Mouse (Mus musculus) myocyte (in vitro differentiated cells): ENCODE measurements at regions not wholly inside any gene's neighbourhood (a gene's known extent, or its start where the extent isn't known, plus 50 kb on each side); places are given as distances from the start of the nearest gene placed in this dataset.

Source experiments
- POLR2A ChIP-seq: IDR thresholded peaks from one replicate; pipeline ENCODE4 v1.6.1; 2011; ENCODE audit warnings: low read depth, mild to moderate bottlenecking, control low read depth, moderate library complexity; ENCODE audit not compliant: insufficient read length
- TCF3 ChIP-seq: IDR thresholded peaks from one replicate; pipeline ENCODE4 v1.6.1; 2011; ENCODE audit warnings: low read depth, control low read depth; ENCODE audit not compliant: insufficient read length
- USF1 ChIP-seq: IDR thresholded peaks from one replicate; pipeline ENCODE4 v1.6.1; 2011; ENCODE audit warnings: low read depth, mild to moderate bottlenecking, control low read depth, moderate library complexity

DNA sequence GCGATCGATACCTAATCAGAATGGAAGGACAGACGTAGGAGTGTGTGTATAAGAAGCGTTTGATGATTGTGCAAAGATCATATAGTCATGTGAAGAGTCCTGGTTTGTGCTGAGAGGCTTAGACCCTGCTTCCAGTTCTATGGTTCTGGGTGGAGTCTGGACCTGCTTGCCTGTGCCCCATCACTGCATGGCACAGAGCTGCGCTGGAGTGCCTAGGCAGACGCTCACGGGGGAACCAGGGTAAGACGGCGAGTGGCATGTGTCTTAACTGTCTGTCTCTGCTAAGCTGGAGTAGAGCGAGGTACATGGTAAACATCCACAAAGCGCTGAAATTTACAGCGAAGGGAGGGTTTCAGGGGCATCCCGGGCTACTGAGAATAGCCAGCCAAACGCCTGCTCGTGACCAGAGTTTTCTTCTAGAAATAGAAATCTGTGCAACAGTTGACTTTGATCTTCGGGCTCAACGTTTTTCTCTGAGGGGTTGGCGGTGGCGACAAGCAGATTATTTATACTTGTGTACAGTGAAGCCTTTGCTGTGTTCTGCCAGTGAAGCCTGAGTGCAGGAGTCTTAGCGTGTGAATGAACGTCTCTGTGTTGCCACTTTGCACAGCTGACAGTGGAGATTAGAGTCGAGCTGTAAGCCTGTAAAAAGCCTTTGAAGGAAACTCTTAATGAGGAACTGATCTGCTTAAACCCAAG, 251.9 kb downstream of the Foxo1 start:
- no peak for TF ChIP-seq POLR2A
- TF ChIP-seq USF1 = no peak
- no peak for TF ChIP-seq TCF3
